ENCODE assay signal across 9 mouse cellular contexts in the genomic region with DNA sequence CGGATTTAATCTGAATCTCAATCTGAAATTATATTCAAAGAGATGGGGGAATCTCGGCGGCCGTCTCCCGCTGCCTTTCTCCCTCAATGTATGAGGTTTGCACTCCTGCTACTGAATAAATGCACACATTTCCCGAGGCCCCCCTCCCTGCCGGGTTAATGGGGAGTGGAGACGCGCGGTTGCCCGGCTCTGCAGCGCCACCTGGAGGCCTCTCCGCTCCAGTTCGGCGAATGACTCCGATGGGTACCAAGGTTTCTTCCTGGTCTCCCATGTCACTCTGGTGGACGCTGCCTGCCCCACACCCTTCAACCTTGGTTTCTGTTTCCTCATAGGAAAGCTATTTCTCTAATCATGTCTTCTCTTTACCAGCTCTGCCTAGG. TPM values are rescaled to one million over a fixed set of nuclear protein-coding genes. Genes with fewer than 3 reads are reported as not detected.
A peak's percentile ranks its signal among the peaks of the same experiment; 100 is the strongest.
DNase-seq lines count a peak whose midpoint lies in the region; ATAC-seq and TF ChIP-seq lines count a peak whose summit lies in the region.
"Had no signal": no experiment of that assay in that cellular context is flagged by ENCODE, and none has a peak within 500 bp of the region (broad histone marks: within the 10 kb centered on the region; RNA-seq: fewer than 3 reads in every experiment).

No protein-coding gene starts in this region.

- H3K4me2 ChIP-seq in hindbrain, embryonic 16.5 days (ENCODE audit: low read length): peak overlapping the region; percentile 97

- peaks cover 22% of the 10 kb centered on the region for H3K4me1 ChIP-seq in hindbrain, embryonic 16.5 days (ENCODE audit: control insufficient read depth, insufficient read depth, low read depth, low read length)

- no peaks in the 10 kb centered on the region for H3K36me3 ChIP-seq in hindbrain, embryonic 16.5 days (ENCODE audit: control insufficient read depth, insufficient read depth, low read length)

- DNase-seq in adrenal gland, adult (ENCODE audit: inconsistent age in 2 of 2, low spot score in 1 of 2): peak; percentile 83 to 96
- peak; percentile 86 for DNase-seq in gastrocnemius, adult 2 months
- DNase-seq in left cerebral cortex, adult 18-20 months (ENCODE audit: low spot score in 2 of 2): peak; percentile 91 to 94
- DNase-seq in lung, postnatal 36 days: peak; percentile 83
- peak; percentile 90 to 95 for DNase-seq in right cerebral cortex, adult 2 months (ENCODE audit: low spot score in 2 of 2)
- DNase-seq in urinary bladder, postnatal 14 days (ENCODE audit: low spot score): peak; percentile 88

- H3K27ac ChIP-seq in gastrocnemius, adult 2 months: peak overlapping the region; percentile 25; the same call in 1 of the 2 replicates
- peak overlapping the region; percentile 80 for H3K27ac ChIP-seq in hindbrain, embryonic 16.5 days (ENCODE audit: low read depth, low read length)

- no peak; the same call in 1 of the 2 replicates for TF ChIP-seq CTCF in gastrocnemius, adult 2 months (IDR thresholded peaks at IDR 0.05)

- intact Hi-C loops in gastrocnemius, adult 2 months (cut with DNase I): loop anchor here (1.0 to 5.0 kb wide), 2 partner anchors 31 to 47 kb away; no protein-coding TSS in a partner anchor

- H3K4me3 ChIP-seq in gastrocnemius, adult 2 months: peak overlapping the region; percentile 71
- peak overlapping the region; percentile 61 for H3K4me3 ChIP-seq in hindbrain, embryonic 16.5 days (ENCODE audit: low read length)
- H3K4me3 ChIP-seq: myocyte had no signal

- H3K9me3 ChIP-seq in hindbrain, embryonic 16.5 days (ENCODE audit: control insufficient read depth, low read length): no peaks in the 10 kb centered on the region

- H3K27me3 ChIP-seq in hindbrain, embryonic 16.5 days (replicated peaks; ENCODE audit: control insufficient read depth, insufficient read depth, low read length): no peaks in the 10 kb centered on the region

- peak overlapping the region; percentile 80 for H3K9ac ChIP-seq in hindbrain, embryonic 16.5 days (ENCODE audit: low read depth, low read length)

- WGBS in hindbrain, embryonic 16.5 days: under 1% methylated on average over 17 of the region's 17 CpGs

- peak; percentile 82 for ATAC-seq in common myeloid progenitor, adult 5-6 weeks (replicated peaks; ENCODE audit: low read depth, poor library complexity, severe bottlenecking)
- peak; percentile 58 for ATAC-seq in hindbrain, embryonic 16.5 days

RNA-seq across cellular contexts. Expression of a gene that starts 4.6 kb away (rescaled TPM):
- 3.1 and 7.5 TPM in 2 replicates for total RNA-seq in common myeloid progenitor, adult 5-6 weeks (2017)
- 1 to 10 TPM; 2.3 TPM for total RNA-seq in gastrocnemius, adult 2 months (2021)
- polyA plus RNA-seq in hindbrain, embryonic 16.5 days (2015; fragmentation: Nextera tagmentation; extraction: Ambion mirVana): 35.6 and 48.0 TPM in 2 replicates
- 10 to 100 TPM; 11.5 to 14.4 TPM for total RNA-seq in left cerebral cortex, adult 18-20 months (2021)

Comparison
In these comparisons a context has a peak if more than half of its experiments do, and no peak if none do; other contexts are left out.
1. Peak in every context shown above with its lines: DNase-seq, ATAC-seq, H3K4me3 ChIP-seq and H3K27ac ChIP-seq.